Mouse (Mus musculus): ENCODE results near the gene Iqch.

DNA sequence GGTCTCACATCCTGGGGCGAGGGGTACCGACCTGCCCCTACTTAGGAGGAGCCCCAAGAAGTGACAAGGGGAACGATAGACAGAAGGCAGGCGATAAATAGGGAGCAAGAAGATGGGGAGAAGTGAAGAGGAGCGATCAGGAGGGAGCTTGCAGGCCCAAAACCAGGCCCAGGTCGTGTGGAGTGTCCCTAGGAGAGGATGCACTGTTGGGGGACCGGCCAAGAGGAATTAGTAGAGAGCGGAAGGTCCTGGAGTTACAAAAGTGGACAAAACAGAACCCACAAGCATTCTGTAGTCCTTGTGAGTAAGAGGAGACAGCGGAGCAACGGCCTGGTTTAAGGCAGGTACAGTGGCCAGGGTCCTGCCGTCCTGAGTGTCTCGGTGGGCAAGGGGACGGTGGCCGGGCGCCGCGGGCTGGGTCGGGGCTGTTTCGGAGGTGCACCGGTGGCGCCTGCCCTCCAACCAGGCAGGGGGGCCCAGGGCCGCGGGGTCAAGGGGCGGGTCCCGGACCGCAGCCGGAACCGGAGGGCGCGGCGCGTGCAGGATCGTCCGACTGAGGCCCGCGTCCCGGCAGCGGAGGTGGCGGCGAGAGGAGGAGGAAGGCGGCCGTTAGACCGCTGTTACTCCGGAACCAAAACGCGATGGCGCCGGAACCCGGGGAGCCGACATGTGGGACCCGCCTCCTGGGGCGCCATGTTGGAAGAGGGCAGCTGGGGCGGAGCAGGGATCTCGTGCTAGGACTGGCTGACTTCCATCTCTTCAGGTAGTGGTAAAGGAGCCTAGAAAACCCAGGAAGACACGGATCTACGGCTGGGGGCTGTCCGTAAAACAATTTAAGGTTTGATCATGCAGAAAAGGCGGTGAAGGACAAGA lies 224.8 kb downstream of the Iqch start, which contains the start of gene Map2k5:
- TF ChIP-seq POLR2A (IDR thresholded peaks at IDR 0.05; ENCODE audit: insufficient read depth, low read depth, low read length), result peak; percentile 70
- peak; percentile 23; the same call in 1 of the 2 replicates for TF ChIP-seq EP300 (IDR thresholded peaks at IDR 0.05; ENCODE audit: insufficient read depth, low read depth, low read length)
- TF ChIP-seq CTCF (IDR thresholded peaks at IDR 0.05), result no peak

All from heart, adult 2 months (tissue).